Mouse (Mus musculus) spleen, embryonic (tissue): ENCODE measurements around the gene Tubb4a.

Source experiments
- CTCF ChIA-PET: fragments of 350-600 bp; sonication (Branson Sonifier 250); formaldehyde crosslinking; loops from one replicate; lab custom pipeline; 2022; lab: Charles Lee

Gene Tubb4a

GRCm38 (mm10) chr17:57059486-57059977, 28.1 kb downstream of the Tubb4a start, which contains the start of gene Slc25a23:
Gene Slc25a23 (minus strand): TSS chr17:57059863.
- CTCF ChIA-PET, result interaction anchor here (0.5 kb wide), 1 partner anchor 38 kb away, joined by 4 read pairs; no protein-coding TSS in a partner anchor

GRCm38 (mm10) chr17:57058891-57059485, 28.6 kb downstream of the Tubb4a start, which contains the start of gene Crb3:
Gene Crb3 (plus strand): TSS chr17:57059105.
- CTCF ChIA-PET, result interaction anchor here (0.5 kb wide), 1 partner anchor 39 kb away, joined by 4 read pairs; no protein-coding TSS in a partner anchor

- CTCF ChIA-PET, result no interaction called here
Measured at GRCm38 (mm10) chr17:57056246-57056645, 31.3 kb downstream of the Tubb4a start.

DNA sequence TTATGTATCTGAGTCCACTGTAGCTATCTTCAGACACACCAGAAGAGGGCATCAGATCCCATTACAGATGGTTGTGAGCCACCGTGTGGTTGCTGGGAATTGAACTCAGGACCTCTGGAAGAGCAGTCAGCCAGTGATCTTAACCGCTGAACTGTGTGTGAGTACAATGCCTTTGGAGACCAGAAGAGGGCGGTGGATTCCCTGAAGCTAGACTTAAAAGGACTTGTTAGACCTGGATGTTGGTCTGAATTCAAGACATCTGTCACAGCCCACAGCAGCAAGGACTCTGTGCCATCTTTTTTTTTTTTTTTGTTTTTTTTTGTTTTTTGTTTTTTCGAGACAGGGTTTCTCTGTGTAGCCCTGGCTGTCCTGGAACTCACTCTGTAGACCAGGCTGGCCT, 35.9 kb downstream of the Tubb4a start:
- CTCF ChIA-PET, result interaction anchor here (0.6 to 0.7 kb wide), 2 partner anchors 195 to 914 kb away, joined by 3 to 13 read pairs; no protein-coding TSS in a partner anchor

DNA sequence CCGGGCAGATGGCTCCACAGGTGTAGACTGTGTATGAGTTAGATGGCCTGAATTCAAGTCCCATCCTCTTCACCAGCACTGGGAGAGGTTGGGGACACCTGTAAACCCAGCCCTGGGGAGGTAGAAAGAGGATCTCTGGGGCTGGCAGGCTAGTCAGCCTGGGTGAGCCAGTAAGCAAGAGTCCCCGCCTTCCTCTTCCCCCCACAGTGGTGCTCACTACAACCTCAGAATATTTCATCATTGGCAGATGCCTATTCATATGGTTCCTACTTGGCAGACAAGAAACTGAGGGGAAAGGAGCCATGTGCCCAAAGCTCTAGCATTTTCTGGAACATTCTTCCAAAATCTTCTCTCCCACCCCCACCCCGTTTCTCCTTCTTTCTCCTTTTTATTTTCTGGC, 38.8 kb downstream of the Tubb4a start:
- CTCF ChIA-PET, result no interaction called here

GRCm38 (mm10) chr17:57047406-57047805, 40.2 kb downstream of the Tubb4a start:
- CTCF ChIA-PET, result no interaction called here

DNA sequence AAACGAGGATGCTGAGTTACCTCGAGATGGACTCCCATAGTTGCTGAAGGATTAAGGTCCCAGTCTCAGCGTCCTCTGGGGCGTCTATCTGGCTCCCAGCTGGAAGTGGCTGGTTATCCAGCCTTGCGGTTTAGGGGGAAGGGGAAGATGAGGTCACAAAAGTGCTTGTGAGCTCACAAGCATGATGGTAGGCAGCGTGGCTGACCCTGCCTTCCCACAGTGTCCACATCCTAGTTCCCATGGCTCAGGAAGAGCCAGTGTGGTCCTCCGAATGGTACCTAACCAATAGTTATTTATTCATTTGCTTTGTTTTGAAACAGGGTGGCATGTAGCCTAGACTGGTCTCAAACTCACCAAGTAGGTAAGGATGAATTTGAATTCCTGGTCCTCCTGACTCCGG, 46.0 kb downstream of the Tubb4a start, which contains the start of gene Slc25a41:
TSS of gene Slc25a41 (minus strand) at position 101 of the 400 bp plus-strand sequence.
- CTCF ChIA-PET, result no interaction called here

DNA sequence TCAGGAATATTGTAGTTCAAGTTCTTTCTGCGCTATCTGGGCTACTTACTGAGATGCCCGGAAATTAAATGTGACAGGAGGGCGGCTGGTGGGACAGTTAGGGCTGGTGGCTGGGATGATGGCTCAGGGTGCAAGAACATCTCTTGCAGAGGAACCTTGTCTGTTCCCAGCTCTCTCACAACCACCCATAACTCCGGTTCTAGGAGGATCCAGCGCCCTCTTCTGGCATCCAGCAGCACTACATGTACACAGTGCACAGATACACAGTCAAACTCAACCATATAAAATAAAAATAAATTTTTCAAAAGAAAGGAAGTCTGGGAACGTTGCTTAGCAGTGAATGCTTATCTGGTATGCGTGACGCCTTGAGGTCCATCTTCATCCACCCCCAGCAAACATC, 48.6 kb downstream of the Tubb4a start:
- CTCF ChIA-PET, result no interaction called here

GRCm38 (mm10) chr17:57032854-57033253, 54.7 kb downstream of the Tubb4a start:
- CTCF ChIA-PET, result no interaction called here

DNA sequence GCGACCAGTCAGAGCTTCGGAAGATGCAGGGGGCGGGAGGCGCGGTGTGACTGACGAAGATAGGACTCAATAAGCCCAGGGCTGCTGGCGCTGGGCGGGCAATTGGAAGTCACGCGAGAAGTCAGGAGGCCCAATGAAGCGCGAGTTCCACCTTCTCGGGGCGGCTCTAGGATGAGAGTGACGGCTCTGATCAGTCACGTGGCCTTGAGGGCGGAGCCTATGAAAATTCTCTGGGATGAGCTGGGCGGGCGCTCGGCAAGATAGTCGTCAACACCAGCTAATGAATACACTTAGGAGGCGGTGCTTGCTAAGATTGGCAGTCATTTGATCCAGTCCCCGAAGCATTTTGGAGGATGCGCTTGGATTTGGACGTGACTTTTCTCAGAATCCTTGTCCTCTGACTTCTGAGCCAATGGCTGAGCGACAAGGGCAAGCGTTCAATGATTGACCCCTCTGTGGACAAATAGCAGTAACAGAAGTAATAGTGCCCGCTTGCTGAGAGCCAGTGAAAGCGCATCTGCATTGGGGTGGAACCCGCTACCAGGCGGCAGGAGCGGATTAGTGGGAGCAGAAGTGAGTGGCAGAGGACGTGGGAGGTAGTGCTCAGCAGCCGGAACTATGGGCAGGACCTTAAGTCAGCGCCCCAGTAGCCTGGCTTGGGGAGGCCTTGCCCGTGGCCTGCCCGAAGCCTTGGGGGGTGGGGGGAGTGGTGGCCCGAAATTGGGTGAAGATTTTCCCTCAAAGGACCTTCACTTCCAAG, 55.7 kb downstream of the Tubb4a start:
- CTCF ChIA-PET, result no interaction called here

DNA sequence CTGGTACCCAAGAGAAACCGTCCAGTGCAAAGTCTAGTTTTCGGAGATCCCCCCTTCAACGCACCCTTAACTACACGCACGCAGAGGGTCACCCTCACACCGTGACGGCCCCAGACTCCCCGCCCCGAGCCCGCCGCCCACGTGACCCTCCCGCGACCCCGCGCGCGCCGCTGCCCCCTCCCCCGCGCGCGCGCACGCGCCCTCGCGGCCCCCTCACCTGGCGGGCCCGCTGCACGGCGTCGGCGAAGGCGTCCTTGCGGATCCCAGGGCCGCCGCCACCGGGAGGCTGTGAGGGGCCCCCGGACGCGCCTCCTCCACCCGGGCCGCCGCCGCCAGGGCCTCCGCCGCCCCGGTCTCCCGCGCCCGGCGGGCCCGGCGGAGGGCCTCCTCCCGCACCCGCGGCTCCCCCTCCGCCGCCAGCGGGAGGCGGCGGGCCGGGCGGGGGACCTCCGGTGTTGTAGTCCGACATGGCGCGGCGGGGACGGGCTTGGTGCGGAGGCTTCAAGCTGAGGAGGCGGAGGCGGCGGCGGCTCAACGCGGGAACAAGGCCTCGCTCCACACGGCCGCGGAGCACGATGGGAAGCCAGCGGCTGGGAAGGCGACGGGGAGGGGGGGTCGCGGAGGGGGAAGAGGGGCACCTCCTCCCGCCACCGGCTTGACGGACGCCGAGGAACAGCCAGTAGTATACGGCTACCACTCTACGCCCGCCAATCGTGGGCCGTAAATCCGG, 56.5 kb downstream of the Tubb4a start, which contains the start of gene Khsrp:
TSS of gene Khsrp (minus strand) at position 592 of the 730 bp plus-strand sequence.
- CTCF ChIA-PET, result no interaction called here
